Mouse (Mus musculus): ENCODE measurements around the gene B3galt6. TPM values are rescaled to one million over a fixed set of nuclear protein-coding genes. Genes with fewer than 3 reads are reported as not detected.

B3galt6 gene
- 1 to 10 TPM; 4.8 to 6.0 TPM for total RNA-seq (2021)
- long read RNA-seq, experiment 1, transcript B3galt6-201 (1 exons, 3,184 nt): major isoform, 29 of 29 reads
- long read RNA-seq, experiment 1, partial matches to known transcripts: 0 of 29 reads
- long read RNA-seq, experiment 1, other reads (novel, unspliced or antisense): 0 of 29 reads
- long read RNA-seq, experiment 2, transcript B3galt6-201 (1 exons, 3,184 nt): major isoform, 48 of 48 reads
- long read RNA-seq, experiment 2, partial matches to known transcripts: 0 of 48 reads
- long read RNA-seq, experiment 2, other reads (novel, unspliced or antisense): 0 of 48 reads

DNA sequence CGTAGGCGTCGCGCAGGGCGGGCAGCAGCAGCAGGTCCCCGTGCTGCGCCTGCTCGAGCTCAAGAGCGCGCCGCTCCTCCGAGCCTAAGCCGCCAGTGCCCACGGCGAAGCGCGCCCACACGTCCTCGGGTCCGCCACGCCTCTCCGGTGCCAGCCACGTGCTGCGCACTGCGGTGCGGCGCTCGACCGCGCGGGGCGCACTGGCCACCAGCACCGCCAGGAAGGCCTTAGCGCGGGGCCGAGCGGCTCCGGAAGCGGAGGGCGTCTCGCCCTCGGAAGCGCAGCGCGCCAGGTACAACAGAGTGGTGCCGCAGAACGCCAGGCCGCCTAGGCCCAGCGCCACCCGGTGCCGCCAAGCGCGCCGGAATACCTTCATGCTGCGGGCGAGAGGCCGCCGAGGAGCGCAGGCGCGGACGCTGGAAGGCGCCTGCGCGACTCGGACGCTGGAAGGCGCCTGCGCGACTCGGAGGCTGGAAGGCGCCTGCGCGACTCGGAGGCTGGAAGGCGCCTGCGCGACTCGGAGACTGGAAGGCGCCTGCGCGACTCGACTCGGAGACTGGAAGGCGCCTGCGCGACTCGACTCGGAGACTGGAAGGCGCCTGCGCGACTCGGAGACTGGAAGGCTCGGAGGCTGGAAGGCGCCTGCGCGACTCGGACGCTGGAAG lies at the start of gene B3galt6, which contains the start of gene Sdf4:
Gene B3galt6, minus strand, starts transcription at position 409 of the 665 bp plus-strand sequence.
Gene Sdf4, plus strand, starts transcription at position 632 of the 665 bp plus-strand sequence.
- DNase-seq (ENCODE audit: low spot score in 2 of 2): peak; percentile 76 to 86

DNA sequence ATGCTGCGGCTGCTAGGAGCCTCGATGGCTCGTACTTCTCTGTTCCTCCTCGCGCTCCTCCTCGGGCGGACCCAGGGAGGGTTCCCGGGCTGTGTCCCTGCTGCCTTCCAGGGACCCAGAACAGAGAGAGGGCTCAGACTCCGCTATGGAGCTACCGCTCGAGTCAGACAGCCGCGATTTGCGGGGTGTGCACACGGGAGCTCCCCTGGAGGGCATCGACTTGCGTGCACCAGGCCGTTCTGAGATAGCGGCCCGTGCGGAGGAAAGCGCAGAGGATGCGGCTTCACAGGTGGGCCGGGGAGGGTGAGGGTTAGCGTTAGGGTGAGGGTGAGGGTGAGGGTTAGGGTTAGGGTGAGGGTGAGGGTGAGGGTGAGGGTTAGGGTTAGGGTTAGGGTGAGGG lies 42.5 kb upstream of the B3galt6 start:
- DNase-seq (ENCODE audit: low spot score in 2 of 2): no peak

DNA sequence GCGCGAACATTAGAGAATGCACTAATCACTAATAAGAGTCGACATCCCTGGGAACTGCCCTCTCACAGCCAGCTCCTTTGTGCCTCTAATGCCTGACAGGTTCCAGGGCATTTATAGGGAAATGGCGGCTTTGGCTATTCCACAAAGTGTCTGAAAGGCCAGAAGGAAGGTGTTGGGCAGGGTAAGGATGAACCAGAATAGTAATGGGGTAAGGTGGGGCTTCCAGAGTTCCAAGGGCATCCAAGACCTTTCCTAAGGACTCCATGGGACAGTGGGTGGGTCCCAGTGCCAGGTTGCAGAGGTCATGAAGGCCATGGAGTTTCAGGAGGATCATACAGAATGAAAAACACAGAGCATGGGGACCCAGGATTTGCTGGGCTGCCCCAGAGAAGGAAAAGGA lies 41.9 kb upstream of the B3galt6 start:
- DNase-seq (ENCODE audit: low spot score in 2 of 2): no peak

DNA sequence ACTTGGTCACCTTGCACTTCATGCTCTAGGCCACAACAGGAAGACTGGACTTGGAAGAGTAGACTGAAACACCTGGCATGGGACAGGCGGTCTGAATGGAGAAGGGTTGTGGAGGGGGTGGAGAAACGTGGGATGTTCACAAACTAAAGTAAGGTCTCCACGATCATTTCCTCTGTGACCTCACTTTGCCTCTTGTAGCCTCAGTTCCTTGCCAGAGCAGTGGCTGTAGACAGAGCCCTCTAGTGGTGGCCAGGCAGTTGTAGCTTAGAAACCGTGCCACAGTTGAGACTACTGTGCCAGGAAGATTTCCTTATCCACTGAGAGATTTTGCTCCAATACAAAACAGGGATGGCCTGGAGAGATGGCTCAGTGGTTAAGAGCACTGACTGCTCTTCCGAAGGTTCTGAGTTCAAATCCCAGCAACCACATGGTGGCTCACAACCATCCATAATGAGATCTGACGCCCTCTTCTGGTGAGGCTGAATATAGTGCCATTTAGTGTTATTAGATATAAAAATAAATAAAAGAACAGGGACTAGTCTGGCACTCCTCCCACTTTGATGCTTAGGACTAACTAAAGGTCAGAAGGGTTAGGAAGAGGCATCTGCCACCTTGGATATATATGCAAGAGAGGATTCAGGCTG lies 41.1 kb upstream of the B3galt6 start:
- peak in 1 of 2 experiments; percentile 37 for DNase-seq (ENCODE audit: low spot score in 2 of 2)

DNA sequence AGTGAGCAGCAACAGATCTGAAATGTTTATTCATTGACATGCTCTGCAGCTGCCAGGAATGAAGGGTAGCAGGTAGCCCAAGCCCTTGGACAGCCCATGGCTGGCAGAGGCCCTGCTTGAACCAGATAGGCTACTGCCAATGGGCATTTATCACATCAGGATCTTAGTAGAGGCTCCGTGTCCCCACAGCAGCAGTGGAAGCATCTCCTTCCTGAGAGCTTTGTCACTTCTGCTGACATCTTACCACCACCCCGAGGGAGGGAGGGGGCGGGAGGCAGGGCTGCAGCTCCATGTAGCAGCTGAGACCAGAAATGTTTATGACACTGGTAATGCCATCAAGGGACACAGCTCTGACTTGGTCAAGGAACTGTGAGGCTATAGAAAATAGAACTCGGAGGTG lies 40.4 kb upstream of the B3galt6 start:
- DNase-seq (ENCODE audit: low spot score in 2 of 2): no peak

DNA sequence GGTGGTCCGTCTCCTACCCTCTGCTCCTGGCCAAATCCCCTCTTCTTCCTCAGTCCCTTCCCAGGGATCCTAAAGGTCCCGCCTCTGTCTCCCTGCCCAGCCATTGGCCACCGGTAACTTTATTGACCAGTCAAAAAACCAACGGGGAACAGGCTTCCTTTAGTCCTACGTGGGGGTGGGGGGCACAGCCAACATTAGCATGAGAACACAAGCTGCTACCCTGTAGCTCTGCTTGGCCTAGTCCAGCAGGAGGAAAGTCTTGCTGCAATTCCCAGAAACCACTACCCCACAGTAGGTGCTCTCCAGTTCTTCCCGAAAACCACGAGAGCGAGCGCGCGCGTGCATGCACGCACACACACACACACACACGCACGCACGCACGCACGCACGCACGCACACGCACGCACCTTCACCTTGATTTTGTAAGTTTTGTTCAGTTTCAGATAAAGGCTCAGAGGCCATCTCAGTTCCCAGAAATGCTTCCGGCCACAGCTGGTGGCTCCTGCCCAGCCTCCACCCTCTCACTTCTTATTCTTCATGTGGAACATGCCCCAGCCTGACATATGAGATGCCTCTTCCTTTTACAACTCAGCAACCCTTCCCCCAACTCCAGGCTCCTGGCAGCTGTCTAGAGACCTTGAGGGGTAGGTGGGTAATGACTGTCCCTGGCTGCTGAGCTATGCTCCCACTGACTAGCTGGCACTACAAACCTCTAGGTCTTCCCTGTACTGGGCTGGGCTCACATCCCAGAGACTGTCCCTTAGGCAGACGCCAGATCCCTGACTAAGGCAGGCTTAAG lies 39.3 kb upstream of the B3galt6 start:
- peak; percentile 60 to 80 for DNase-seq (ENCODE audit: low spot score in 2 of 2)

DNA sequence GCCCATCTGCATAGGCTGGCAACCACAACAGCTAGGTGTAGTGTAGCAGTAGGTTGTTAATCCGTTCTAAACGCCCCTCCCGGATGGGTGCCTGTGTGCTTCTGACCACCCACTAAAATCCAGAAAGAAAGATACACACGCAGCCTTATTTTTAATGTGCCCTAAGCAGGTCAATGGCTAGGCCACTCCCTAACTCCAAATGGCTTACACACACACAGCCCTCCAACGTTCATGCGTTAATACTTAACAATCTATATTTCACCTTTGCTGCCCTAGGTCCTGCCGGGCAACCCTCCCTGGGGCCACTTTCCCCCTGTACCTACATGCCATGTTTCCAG lies 38.8 kb upstream of the B3galt6 start:
- no peak for DNase-seq (ENCODE audit: low spot score in 2 of 2)

DNA sequence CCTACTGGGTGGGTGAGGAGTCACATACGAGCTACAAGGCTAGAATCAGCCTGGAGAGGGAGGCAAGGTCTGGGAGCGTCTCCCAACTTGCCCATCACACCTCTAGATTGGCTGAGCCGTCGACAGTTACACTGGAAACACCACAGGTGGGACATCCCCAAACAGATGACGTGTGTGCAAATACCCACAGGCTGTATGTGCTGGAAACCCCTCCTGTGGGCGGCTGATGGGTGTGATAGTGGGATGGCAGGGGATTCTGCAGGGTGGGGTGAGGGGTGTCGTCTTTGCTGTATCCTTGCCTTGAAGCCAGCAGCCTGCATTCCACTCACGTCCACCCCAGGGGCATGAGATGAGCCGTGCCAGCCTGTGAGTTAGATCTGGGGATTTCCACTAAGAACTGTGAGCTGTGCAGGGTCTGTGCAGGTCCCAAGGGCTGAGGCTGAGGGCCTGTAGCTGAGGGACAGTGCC lies 38.2 kb upstream of the B3galt6 start:
- DNase-seq (ENCODE audit: low spot score in 2 of 2): no peak

DNA sequence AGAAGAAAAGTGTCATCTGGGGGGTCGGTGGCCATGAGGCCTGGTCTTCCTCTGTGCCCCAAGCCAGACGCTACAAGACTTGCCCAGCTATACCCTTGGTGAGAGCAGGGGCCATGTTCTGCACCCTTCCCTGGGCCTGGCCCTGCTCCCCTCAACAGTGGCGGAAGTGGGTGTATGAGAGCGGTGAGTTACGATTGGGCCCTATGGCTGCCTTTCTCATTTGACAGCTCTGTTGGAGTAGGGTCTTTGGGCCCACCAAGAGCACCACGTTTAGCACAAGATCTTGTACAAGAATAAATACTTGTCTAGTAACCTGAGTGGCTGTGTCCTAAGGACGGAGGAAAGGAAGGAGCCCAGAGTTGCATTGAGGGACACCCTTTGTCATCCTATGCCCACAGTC lies 36.1 kb upstream of the B3galt6 start:
- no peak for DNase-seq (ENCODE audit: low spot score in 2 of 2)

DNA sequence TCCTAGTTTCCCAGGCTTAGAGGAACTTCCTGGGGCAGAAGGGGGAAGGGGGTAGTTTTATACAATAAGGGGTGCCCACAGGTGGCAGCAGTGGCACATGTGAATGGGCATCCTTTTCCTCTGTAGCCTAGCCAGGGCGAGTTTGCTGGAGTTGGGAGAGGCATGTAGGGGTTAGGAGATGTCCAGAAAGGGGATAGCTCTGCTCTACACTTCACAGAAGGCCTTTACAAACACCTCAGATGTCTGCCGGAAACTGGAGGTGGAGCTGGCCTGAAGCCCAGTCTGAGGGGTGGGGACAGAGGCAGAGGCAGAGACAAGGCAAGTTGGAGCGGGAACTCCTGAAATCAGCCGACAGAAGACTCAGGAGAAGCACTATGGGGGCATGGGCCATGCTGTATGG lies 33.6 kb upstream of the B3galt6 start, which contains the start of gene Tnfrsf18:
Gene Tnfrsf18, plus strand, starts transcription at position 152 of the 400 bp plus-strand sequence.
- DNase-seq (ENCODE audit: low spot score in 2 of 2): no peak

DNA sequence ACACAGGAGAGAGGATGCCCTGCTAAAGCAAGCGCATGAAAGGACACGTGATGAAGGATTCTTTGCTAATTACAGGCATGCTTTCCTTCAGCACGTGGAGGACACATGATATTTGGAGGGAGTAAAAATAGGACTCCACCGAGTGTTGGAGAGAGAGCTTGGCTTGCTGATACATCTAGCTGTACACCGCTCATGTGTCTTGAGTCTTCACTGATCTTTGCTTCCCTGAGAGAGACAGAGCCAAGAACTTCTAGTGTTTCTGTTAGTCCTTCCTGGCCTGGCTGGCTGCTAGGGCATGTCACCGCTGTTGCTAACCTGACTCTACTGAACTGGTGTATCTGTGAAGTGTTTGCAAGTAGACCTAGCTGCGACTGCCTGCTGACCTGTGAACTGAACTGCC lies 31.7 kb upstream of the B3galt6 start:
- DNase-seq (ENCODE audit: low spot score in 2 of 2): no peak

DNA sequence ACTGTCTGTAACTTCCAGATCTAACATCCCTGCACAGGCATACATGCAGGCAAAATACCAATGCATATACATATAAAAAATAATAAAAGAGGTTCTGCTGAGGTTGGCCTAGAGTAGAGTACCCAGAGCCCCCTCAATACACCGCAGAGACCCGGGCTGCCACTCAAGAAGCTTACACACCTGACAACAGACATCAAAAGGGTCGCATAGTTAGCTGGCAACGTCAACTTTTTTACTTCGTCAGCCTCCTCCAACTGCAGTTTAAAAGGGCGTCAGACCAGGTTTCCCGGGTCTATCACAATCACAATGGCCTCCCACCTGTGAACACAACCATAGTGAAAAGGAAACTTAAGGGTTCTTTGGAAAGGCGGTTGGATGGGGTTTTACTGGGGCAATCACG lies 31.1 kb upstream of the B3galt6 start:
- DNase-seq (ENCODE audit: low spot score in 2 of 2): no peak

DNA sequence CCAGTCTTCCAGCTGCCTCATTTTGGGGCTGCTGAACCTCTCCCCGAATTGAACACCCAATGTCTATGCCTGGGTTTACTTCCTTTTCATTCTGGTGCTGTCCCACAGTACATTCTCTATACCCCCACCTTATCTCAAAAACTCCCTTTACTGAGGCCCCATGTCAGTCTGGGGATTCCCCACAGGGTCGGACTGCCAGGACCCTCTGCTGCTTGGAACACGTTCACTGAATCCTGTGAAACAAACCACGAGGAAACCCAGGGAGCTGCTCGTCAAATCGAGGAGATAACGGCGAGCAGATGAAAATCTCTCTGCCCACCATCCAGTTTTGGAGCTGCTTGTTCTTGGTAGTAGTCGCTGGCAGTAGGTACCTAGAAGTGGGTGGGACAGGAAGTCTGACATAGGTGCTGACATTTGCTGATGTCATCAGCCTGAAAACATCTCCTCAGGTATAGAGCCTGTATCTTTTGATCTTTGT lies 29.5 kb upstream of the B3galt6 start:
- no peak for DNase-seq (ENCODE audit: low spot score in 2 of 2)

DNA sequence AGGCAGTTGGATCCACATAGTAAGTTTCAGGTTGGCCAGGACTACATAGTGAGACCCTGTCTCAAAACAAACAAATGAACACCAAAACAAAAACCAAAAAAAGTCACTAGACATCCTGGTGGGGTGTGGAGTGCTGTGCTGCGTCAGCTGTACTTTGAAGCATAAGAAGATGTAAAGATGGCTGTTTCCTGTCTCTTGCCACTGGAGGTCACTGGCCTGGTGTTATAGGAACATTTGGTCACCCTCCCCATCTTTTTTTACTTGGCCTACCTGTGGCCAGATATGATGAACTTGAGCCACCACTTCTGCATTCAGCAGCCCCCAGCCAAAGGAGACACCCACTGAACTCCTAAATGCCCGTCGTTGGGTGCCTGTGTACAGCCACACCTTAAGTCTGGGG lies 28.9 kb upstream of the B3galt6 start:
- no peak for DNase-seq (ENCODE audit: low spot score in 2 of 2)

DNA sequence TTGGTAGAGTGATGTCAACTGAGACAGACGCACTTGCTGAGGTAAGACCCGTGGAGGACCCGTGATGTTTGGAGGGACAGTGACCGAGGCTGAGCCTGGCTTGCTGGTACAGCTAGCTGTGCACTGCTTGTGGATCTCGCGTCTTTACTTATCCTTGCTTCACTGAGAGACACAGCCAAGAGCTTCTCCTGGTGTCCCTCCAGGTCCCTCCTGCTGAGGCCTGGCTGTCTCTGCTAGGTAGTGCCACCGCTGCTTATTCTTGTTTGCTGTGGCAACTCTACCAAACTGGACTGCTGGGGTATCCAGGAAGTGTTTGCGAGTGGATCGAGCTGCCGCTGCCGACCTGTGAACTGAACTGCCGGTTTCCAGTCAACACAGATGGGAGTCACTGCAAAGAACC lies 27.3 kb upstream of the B3galt6 start:
- DNase-seq (ENCODE audit: low spot score in 2 of 2): no peak

DNA sequence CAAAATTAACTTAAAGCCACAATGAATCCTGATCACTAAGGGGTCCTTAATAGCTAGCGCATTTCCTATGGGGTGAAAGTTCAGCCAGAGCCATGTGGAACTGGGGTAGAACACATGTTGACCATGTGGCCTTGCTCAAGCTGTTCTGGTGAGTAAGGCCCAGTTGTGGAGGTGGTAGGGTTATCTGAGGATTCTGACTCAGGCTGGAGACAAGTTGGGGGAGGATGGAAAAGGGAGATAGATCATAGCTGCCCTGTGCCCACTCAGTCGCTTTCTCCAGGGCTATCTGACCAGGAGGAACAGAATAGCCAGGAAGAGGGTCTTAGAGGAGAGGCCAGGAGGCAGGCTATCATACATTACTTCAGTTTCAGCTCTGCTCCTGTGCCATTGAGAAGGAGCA lies 22.0 kb upstream of the B3galt6 start:
- DNase-seq (ENCODE audit: low spot score in 2 of 2): no peak

DNA sequence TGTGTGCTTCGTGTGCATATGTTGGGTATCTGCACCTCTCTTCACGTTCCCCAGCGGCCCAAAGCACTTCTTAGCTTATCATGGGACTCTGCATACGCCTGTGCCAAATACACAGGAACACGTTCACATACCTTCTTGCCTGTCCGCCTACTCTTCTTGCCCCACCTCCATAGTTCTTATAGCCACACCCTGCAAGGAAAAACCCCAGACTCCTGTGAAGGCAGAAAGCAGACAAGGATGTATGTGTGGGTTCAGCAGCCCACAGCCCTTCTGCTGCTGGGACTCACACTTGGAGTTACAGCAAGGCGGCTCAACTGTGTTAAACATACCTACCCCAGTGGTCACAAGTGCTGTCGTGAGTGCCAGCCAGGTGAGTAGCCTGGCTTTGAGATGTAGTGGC lies 21.2 kb upstream of the B3galt6 start, which contains the start of gene Tnfrsf4:
Gene Tnfrsf4, plus strand, starts transcription at position 207 of the 400 bp plus-strand sequence.
- no peak for DNase-seq (ENCODE audit: low spot score in 2 of 2)

DNA sequence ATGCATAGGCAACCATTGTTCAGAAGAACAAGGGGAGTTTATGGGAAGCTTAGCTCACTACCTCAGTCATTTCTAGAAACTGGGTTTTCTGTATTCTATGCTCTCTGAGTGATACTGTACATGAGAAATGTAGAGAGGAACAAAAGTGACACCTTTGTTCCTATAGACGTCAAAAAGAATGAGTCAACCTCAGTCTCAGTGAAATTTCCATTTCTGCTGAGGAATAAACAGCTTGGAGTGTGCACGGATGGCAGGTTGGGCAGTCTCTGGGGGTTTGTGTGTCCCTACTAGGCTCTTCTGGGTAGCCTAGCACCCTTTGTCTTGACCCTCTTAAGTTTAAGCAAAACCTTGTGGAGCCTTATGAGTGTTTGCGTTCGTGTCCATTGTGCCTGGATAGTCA lies 15.9 kb upstream of the B3galt6 start:
- DNase-seq (ENCODE audit: low spot score in 2 of 2): no peak

DNA sequence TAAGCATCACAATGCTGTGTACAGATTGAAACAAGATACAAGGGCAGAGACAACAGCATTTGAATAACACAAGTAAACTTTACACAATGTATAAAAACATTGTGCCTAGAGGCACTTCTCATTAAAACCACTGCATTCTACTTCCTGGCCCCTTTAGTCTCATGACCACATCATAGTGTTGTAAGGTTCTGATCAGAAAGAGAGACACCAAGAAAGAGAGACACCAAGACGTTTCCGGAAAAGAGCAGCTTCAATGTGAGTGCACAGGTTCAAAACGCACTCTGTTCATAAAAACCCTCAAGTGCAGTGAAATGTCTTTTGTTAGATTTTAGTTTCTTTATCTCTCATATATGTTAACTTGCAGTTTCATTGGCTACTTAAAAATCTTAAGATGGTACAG lies 11.7 kb upstream of the B3galt6 start:
- no peak for DNase-seq (ENCODE audit: low spot score in 2 of 2)

DNA sequence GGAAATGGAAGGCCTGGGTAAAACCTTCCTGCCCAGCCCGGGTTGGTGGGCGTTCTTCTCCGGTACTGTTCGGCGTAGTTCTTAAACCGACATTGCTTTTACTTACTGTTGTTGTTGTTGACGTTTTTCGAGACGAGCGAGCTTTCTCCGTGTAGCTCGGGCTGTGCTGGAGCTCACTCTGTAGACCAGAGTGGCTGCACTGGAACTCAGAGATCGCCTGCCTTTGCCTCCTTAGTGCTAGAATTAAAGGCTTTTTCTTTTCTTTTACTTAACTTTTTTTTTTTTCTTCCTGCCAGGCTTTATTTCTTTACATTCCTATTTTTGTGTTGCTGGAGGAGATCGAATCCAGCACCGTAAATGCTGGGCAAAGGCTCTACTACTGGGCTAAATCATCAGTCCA lies 1.2 kb upstream of the B3galt6 start:
- no peak for DNase-seq (ENCODE audit: low spot score in 2 of 2)

DNA sequence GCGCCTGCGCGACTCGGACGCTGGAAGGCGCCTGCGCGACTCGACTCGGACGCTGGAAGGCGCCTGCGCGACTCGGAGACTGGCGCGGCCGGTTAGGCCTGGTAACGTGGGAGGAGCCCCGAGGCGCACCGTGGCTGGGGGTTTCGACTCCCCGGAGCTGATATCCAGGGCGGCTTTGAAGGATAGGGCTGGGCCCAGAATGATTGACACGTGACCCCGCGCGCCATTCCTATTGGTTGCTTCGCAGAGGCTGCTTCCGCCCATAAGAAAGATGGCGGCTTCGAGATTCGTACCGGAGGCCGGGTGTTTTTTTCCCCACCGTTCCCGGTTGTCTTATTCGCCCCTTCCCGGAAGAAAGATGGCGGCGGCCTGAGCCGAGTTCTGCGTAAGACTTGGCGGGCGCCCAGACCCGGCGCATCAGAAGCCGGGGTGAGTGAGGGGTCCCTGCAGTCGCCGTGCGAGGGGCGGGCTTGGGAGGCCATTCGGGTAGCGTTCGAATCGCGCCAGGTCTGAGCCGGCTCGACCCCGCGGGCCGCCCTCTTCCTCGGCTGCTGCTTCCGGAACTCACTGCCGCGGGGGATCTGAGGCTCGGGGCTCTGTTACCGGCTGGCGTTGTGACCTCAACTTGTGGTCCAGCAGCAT lies 578 bp upstream of the B3galt6 start:
- DNase-seq (ENCODE audit: low spot score in 2 of 2): peak; percentile 91 to 93
